Comparison of ENCODE assay signal across 7 mouse cellular contexts in genomic region chr15:79348651-79349050, GRCm38 (mm10). TPM values are rescaled to one million over a fixed set of nuclear protein-coding genes. Genes with fewer than 3 reads are reported as not detected.
A peak's percentile ranks its signal among the peaks of the same experiment; 100 is the strongest.
DNase-seq lines count a peak whose midpoint lies in the region; ATAC-seq lines count a peak whose summit lies in the region.

No protein-coding gene starts in this region.

- H3K4me2 ChIP-seq in lung, embryonic 16.5 days (ENCODE audit: low read depth, low read length) = peak overlapping the region; percentile 89
- peak overlapping the region; percentile 88 for H3K4me2 ChIP-seq in forebrain, embryonic 13.5 days
- peak overlapping the region; percentile 87 for H3K4me2 ChIP-seq in limb, embryonic 15.5 days
- H3K4me2 ChIP-seq in stomach, embryonic 16.5 days (ENCODE audit: low read depth, low read length) = peak overlapping the region; percentile 79

- peak overlapping the region; percentile 92 for H3K9ac ChIP-seq in lung, embryonic 16.5 days (ENCODE audit: low read length)
- peak overlapping the region; percentile 74; the same call in 1 of the 2 replicates for H3K9ac ChIP-seq in forebrain, embryonic 13.5 days
- H3K9ac ChIP-seq in limb, embryonic 15.5 days = peak overlapping the region; percentile 8; the same call in 1 of the 2 replicates
- peak overlapping the region; percentile 93 for H3K9ac ChIP-seq in stomach, embryonic 16.5 days (ENCODE audit: low read length)

- H3K4me1 ChIP-seq in lung, embryonic 16.5 days (replicated peaks; ENCODE audit: control insufficient read depth, insufficient read depth, low read length) = peaks cover 31% of the 10 kb centered on the region
- H3K4me1 ChIP-seq in forebrain, embryonic 13.5 days = peaks cover 14% of the 10 kb centered on the region
- H3K4me1 ChIP-seq in limb, embryonic 15.5 days = peaks cover 33% of the 10 kb centered on the region
- peaks cover 42% of the 10 kb centered on the region for H3K4me1 ChIP-seq in stomach, embryonic 16.5 days (ENCODE audit: control insufficient read depth, insufficient read depth, low read length)

- WGBS in lung, embryonic 16.5 days = 34% methylated on average over 8 of the region's 8 CpGs
- 67% methylated on average over 8 of the region's 8 CpGs for WGBS in forebrain, embryonic 13.5 days
- WGBS in limb, embryonic 15.5 days = 53% methylated on average over 8 of the region's 8 CpGs
- WGBS in stomach, embryonic 16.5 days = 42% methylated on average over 8 of the region's 8 CpGs

- peak overlapping the region; percentile 100 for H3K27ac ChIP-seq in lung, embryonic 16.5 days (ENCODE audit: low read length)
- H3K27ac ChIP-seq in forebrain, embryonic 13.5 days = no peak overlapping the region
- H3K27ac ChIP-seq in limb, embryonic 15.5 days = no peak overlapping the region
- H3K27ac ChIP-seq in stomach, embryonic 16.5 days (ENCODE audit: low read length) = peak overlapping the region; percentile 100

- no peaks in the 10 kb centered on the region for H3K36me3 ChIP-seq in lung, embryonic 16.5 days (ENCODE audit: control insufficient read depth, insufficient read depth, low read length)
- no peaks in the 10 kb centered on the region for H3K36me3 ChIP-seq in forebrain, embryonic 13.5 days (ENCODE audit: poor library complexity, severe bottlenecking)
- H3K36me3 ChIP-seq in limb, embryonic 15.5 days = no peaks in the 10 kb centered on the region
- H3K36me3 ChIP-seq in stomach, embryonic 16.5 days (ENCODE audit: control insufficient read depth, insufficient read depth, low read length) = no peaks in the 10 kb centered on the region

- no peaks in the 10 kb centered on the region for H3K9me3 ChIP-seq in lung, embryonic 16.5 days (ENCODE audit: control insufficient read depth, low read length)
- no peaks in the 10 kb centered on the region for H3K9me3 ChIP-seq in forebrain, embryonic 13.5 days (replicated peaks)
- H3K9me3 ChIP-seq in limb, embryonic 15.5 days = no peaks in the 10 kb centered on the region
- H3K9me3 ChIP-seq in stomach, embryonic 16.5 days (replicated peaks; ENCODE audit: control insufficient read depth, low read length) = no peaks in the 10 kb centered on the region

- DNase-seq in lung, postnatal 14 days = no peak
- DNase-seq in retina, embryonic 14.5 days (ENCODE audit: low spot score) = no peak

- no peak for ATAC-seq in lung, embryonic 16.5 days (ENCODE audit: low read depth)
- no peak for ATAC-seq in forebrain, embryonic 13.5 days
- ATAC-seq in limb, embryonic 15.5 days (ENCODE audit: insufficient number of reproducible peaks, low FRiP score, low TSS enrichment, low read depth) = no peak
- ATAC-seq in stomach, embryonic 16.5 days (ENCODE audit: insufficient read depth, low FRiP score) = no peak
- no peak for ATAC-seq in granulocyte monocyte progenitor cell, adult 5-6 weeks (replicated peaks; ENCODE audit: poor library complexity, severe bottlenecking)

- peak overlapping the region; percentile 84 for H3K4me3 ChIP-seq in lung, embryonic 16.5 days (ENCODE audit: low read length)
- peak overlapping the region; percentile 68; the same call in 1 of the 2 replicates for H3K4me3 ChIP-seq in forebrain, embryonic 13.5 days
- H3K4me3 ChIP-seq in limb, embryonic 15.5 days = peak overlapping the region; percentile 78
- peak overlapping the region; percentile 76 for H3K4me3 ChIP-seq in stomach, embryonic 16.5 days (replicated peaks; ENCODE audit: low read length)

- H3K27me3 ChIP-seq in lung, embryonic 16.5 days (ENCODE audit: control insufficient read depth, insufficient read depth, low read depth, low read length) = no peaks in the 10 kb centered on the region
- peaks cover 27% of the 10 kb centered on the region for H3K27me3 ChIP-seq in forebrain, embryonic 13.5 days
- H3K27me3 ChIP-seq in limb, embryonic 15.5 days = no peaks in the 10 kb centered on the region
- H3K27me3 ChIP-seq in stomach, embryonic 16.5 days (ENCODE audit: control insufficient read depth, insufficient read depth, low read length) = no peaks in the 10 kb centered on the region

RNA-seq across cellular contexts. Expression of gene Maff, which starts 2.2 kb away (rescaled TPM):
- 5.2 and 6.5 TPM in 2 replicates for polyA plus RNA-seq in lung, embryonic 16.5 days (2015; fragmentation: Nextera tagmentation; extraction: Ambion mirVana)
- polyA plus RNA-seq in forebrain, embryonic 13.5 days (2015; fragmentation: Nextera tagmentation; extraction: Ambion mirVana) = 1.2 and 1.3 TPM in 2 replicates
- polyA plus RNA-seq in limb, embryonic 15.5 days (2015; fragmentation: Nextera tagmentation; extraction: Ambion mirVana) = 4.2 and 4.7 TPM in 2 replicates
- polyA plus RNA-seq in stomach, embryonic 16.5 days (2015; fragmentation: Nextera tagmentation; extraction: Ambion mirVana) = 5.2 and 6.2 TPM in 2 replicates
- total RNA-seq in granulocyte monocyte progenitor cell, adult 5-6 weeks (2014; fragmentation: Nextera tagmentation) = 0.41 TPM in 1 of 2 replicates, not detected in the other
- 2.8 TPM in 2 replicates for total RNA-seq in granulocyte monocyte progenitor cell, adult 5-6 weeks (2017)

RNA-seq across cellular contexts. Expression of gene Pla2g6, which starts 20.5 kb away (rescaled TPM):
- 20.1 and 22.4 TPM in 2 replicates for polyA plus RNA-seq in lung, embryonic 16.5 days (2015; fragmentation: Nextera tagmentation; extraction: Ambion mirVana)
- 24.9 and 29.6 TPM in 2 replicates for polyA plus RNA-seq in forebrain, embryonic 13.5 days (2015; fragmentation: Nextera tagmentation; extraction: Ambion mirVana)
- polyA plus RNA-seq in limb, embryonic 15.5 days (2015; fragmentation: Nextera tagmentation; extraction: Ambion mirVana) = 12.9 and 14.2 TPM in 2 replicates
- 15.6 and 20.9 TPM in 2 replicates for polyA plus RNA-seq in stomach, embryonic 16.5 days (2015; fragmentation: Nextera tagmentation; extraction: Ambion mirVana)
- 15.3 and 20.4 TPM in 2 replicates for total RNA-seq in granulocyte monocyte progenitor cell, adult 5-6 weeks (2014; fragmentation: Nextera tagmentation)
- 9.2 and 13.0 TPM in 2 replicates for total RNA-seq in granulocyte monocyte progenitor cell, adult 5-6 weeks (2017)

RNA-seq across cellular contexts. Expression of gene Tmem184b, which starts 54.7 kb away (rescaled TPM):
- 71.1 and 78.2 TPM in 2 replicates for polyA plus RNA-seq in lung, embryonic 16.5 days (2015; fragmentation: Nextera tagmentation; extraction: Ambion mirVana)
- 29.4 and 31.3 TPM in 2 replicates for polyA plus RNA-seq in forebrain, embryonic 13.5 days (2015; fragmentation: Nextera tagmentation; extraction: Ambion mirVana)
- polyA plus RNA-seq in limb, embryonic 15.5 days (2015; fragmentation: Nextera tagmentation; extraction: Ambion mirVana) = 87.5 and 99.8 TPM in 2 replicates
- polyA plus RNA-seq in stomach, embryonic 16.5 days (2015; fragmentation: Nextera tagmentation; extraction: Ambion mirVana) = 52.7 and 59.6 TPM in 2 replicates
- 19.7 and 30.2 TPM in 2 replicates for total RNA-seq in granulocyte monocyte progenitor cell, adult 5-6 weeks (2014; fragmentation: Nextera tagmentation)
- total RNA-seq in granulocyte monocyte progenitor cell, adult 5-6 weeks (2017) = 2.6 and 6.4 TPM in 2 replicates

Comparison
In these comparisons a context has a peak if more than half of its experiments do, and no peak if none do; other contexts are left out.
1. H3K27ac ChIP-seq: peak in lung, embryonic 16.5 days (single experiment) and stomach, embryonic 16.5 days (single experiment); none in forebrain, embryonic 13.5 days (single experiment) and limb, embryonic 15.5 days (single experiment).
2. H3K9ac ChIP-seq: peak in every context shown above with its lines; median percentile 93 in stomach, embryonic 16.5 days; 92 in lung, embryonic 16.5 days; 74 in forebrain, embryonic 13.5 days; 8 in limb, embryonic 15.5 days.
3. Peak in every context shown above with its lines, with median percentiles within 50 percentile points of each other: H3K4me2 ChIP-seq and H3K4me3 ChIP-seq.